Mouse (Mus musculus): Measurements from ENCODE around the gene Abhd14a. TPM values are rescaled to one million over a fixed set of nuclear protein-coding genes. Genes with fewer than 3 reads are reported as not detected.

Gene Abhd14a
- polyA plus RNA-seq, 1 experiment from 2014 or later: 46.2 TPM

- Histone ChIP-seq H3K27ac (peak overlapping the region; percentile 94), H3K27me3 (ENCODE audit: insufficient read depth, poor library complexity, severe bottlenecking) (no peaks in the 10 kb centered on the region), H3K4me3 (peak overlapping the region; percentile 87), H3K9me3 (no peaks in the 10 kb centered on the region), H3K4me1 (peaks cover 96% of the 10 kb centered on the region), H3K36me3 (peaks cover 44% of the 10 kb centered on the region)
- no peak for DNase-seq (ENCODE audit: low spot score)
- 42% methylated on average over 15 of the region's 15 CpGs for WGBS
These were observed 9.1 kb upstream of the Abhd14a start for GRCm38 (mm10) chr9:106456325-106457162.

- H3K4me1 ChIP-seq: peaks cover 100% of the 10 kb centered on the region
- peak; percentile 85 for DNase-seq (ENCODE audit: low spot score)
- WGBS: under 1% methylated on average over 17 of the region's 17 CpGs
These were observed 7.6 kb upstream of the Abhd14a start for GRCm38 (mm10) chr9:106454888-106455681.

GRCm38 (mm10) chr9:106454071-106454761, 6.7 kb upstream of the Abhd14a start:
- H3K4me1 ChIP-seq: peaks cover 98% of the 10 kb centered on the region
- H3K27ac ChIP-seq: peak overlapping the region; percentile 94
- 0 out of 2 replicates have a peak, but pooled peaks cover 23% of the 10 kb centered on the region for H3K36me3 ChIP-seq
- H3K27me3 ChIP-seq (ENCODE audit: insufficient read depth, poor library complexity, severe bottlenecking): peaks cover 4% of the 10 kb centered on the region; the same call in 1 of the 2 replicates
- H3K9me3 ChIP-seq: no peaks in the 10 kb centered on the region
- peak overlapping the region; percentile 87 for H3K4me3 ChIP-seq
- peak; percentile 86 for DNase-seq (ENCODE audit: low spot score)
- 2% methylated on average over 20 of the region's 20 CpGs for WGBS

More at GRCm38 (mm10) chr9:106454888-106455681, 7.6 kb upstream of the Abhd14a start:
- Histone ChIP-seq H3K4me3 (peak overlapping the region; percentile 87), H3K36me3 (peaks cover 30% of the 10 kb centered on the region; the same call in 1 of the 2 replicates), H3K27ac (peak overlapping the region; percentile 94), H3K9me3 (no peaks in the 10 kb centered on the region), H3K27me3 (ENCODE audit: insufficient read depth, poor library complexity, severe bottlenecking) (peaks cover under 1% of the 10 kb centered on the region; the same call in 1 of the 2 replicates)

GRCm38 (mm10) chr9:106453271-106454070, 6.0 kb upstream of the Abhd14a start, which contains the start of gene Pcbp4:
Gene Pcbp4, plus strand, starts transcription at chr9:106453291.
- Histone ChIP-seq H3K27me3 (ENCODE audit: insufficient read depth, poor library complexity, severe bottlenecking) (peaks cover 4% of the 10 kb centered on the region; the same call in 1 of the 2 replicates), H3K4me1 (peaks cover 98% of the 10 kb centered on the region), H3K4me3 (peak within 1 kb of the TSS; percentile 87), H3K27ac (peak within 1 kb of the TSS; percentile 94), H3K9me3 (no peaks in the 10 kb centered on the region), H3K36me3 (0 out of 2 replicates have a peak, but pooled peaks cover 16% of the 10 kb centered on the region)
- WGBS: 1% methylated on average over 59 of the region's 74 CpGs
- peak; percentile 91 for DNase-seq (ENCODE audit: low spot score)

GRCm38 (mm10) chr9:106452821-106453220, 5.3 kb upstream of the Abhd14a start:
- Histone ChIP-seq H3K27me3 (ENCODE audit: insufficient read depth, poor library complexity, severe bottlenecking) (peaks cover 4% of the 10 kb centered on the region; the same call in 1 of the 2 replicates), H3K27ac (peak overlapping the region; percentile 94), H3K9me3 (no peaks in the 10 kb centered on the region), H3K36me3 (0 out of 2 replicates have a peak, but pooled peaks cover 10% of the 10 kb centered on the region), H3K4me1 (peaks cover 98% of the 10 kb centered on the region), H3K4me3 (peak overlapping the region; percentile 87)
- 4% methylated on average over 7 of the region's 7 CpGs for WGBS
- no peak for DNase-seq (ENCODE audit: low spot score)

GRCm38 (mm10) chr9:106452351-106452750, 4.9 kb upstream of the Abhd14a start:
- Histone ChIP-seq H3K4me1 (peaks cover 98% of the 10 kb centered on the region), H3K4me3 (peak overlapping the region; percentile 87), H3K36me3 (0 out of 2 replicates have a peak, but pooled peaks cover 10% of the 10 kb centered on the region), H3K27ac (peak overlapping the region; percentile 94), H3K27me3 (ENCODE audit: insufficient read depth, poor library complexity, severe bottlenecking) (peaks cover 4% of the 10 kb centered on the region; the same call in 1 of the 2 replicates), H3K9me3 (no peaks in the 10 kb centered on the region)
- no peak for DNase-seq (ENCODE audit: low spot score)
- WGBS: 30% methylated on average over 6 of the region's 6 CpGs

GRCm38 (mm10) chr9:106451899-106452298, 4.4 kb upstream of the Abhd14a start:
- Histone ChIP-seq H3K9me3 (no peaks in the 10 kb centered on the region), H3K36me3 (0 out of 2 replicates have a peak, but pooled peaks cover 7% of the 10 kb centered on the region), H3K27ac (peak overlapping the region; percentile 39), H3K4me3 (no peak overlapping the region), H3K27me3 (ENCODE audit: insufficient read depth, poor library complexity, severe bottlenecking) (peaks cover 4% of the 10 kb centered on the region; the same call in 1 of the 2 replicates), H3K4me1 (peaks cover 98% of the 10 kb centered on the region)
- DNase-seq (ENCODE audit: low spot score): no peak
- WGBS: 48% methylated on average over 2 of the region's 2 CpGs

- no peak for DNase-seq (ENCODE audit: low spot score)
- Histone ChIP-seq H3K4me3 (peak overlapping the region; percentile 22; the same call in 1 of the 2 replicates), H3K4me1 (peaks cover 93% of the 10 kb centered on the region), H3K27ac (peak overlapping the region; percentile 39; the same call in 1 of the 2 replicates), H3K9me3 (no peaks in the 10 kb centered on the region), H3K27me3 (ENCODE audit: insufficient read depth, poor library complexity, severe bottlenecking) (peaks cover 4% of the 10 kb centered on the region; the same call in 1 of the 2 replicates), H3K36me3 (0 out of 2 replicates have a peak, but pooled peaks cover 1% of the 10 kb centered on the region)
- WGBS: 69% methylated on average over 11 of the region's 11 CpGs
These were observed 3.8 kb upstream of the Abhd14a start for GRCm38 (mm10) chr9:106451298-106451697.

GRCm38 (mm10) chr9:106450661-106451060, 3.2 kb upstream of the Abhd14a start:
- Histone ChIP-seq H3K27ac (peak overlapping the region; percentile 64), H3K27me3 (ENCODE audit: insufficient read depth, poor library complexity, severe bottlenecking) (peaks cover 4% of the 10 kb centered on the region; the same call in 1 of the 2 replicates), H3K9me3 (no peaks in the 10 kb centered on the region), H3K4me3 (peak overlapping the region; percentile 22; the same call in 1 of the 2 replicates), H3K4me1 (peaks cover 90% of the 10 kb centered on the region), H3K36me3 (no peaks in the 10 kb centered on the region)
- WGBS: 8% methylated on average over 9 of the region's 9 CpGs
- no peak for DNase-seq (ENCODE audit: low spot score)

- no peak for DNase-seq (ENCODE audit: low spot score)
- 87% methylated on average over 8 of the region's 8 CpGs for WGBS
- Histone ChIP-seq H3K4me3 (no peak overlapping the region; the same call in 1 of the 2 replicates), H3K4me1 (peaks cover 87% of the 10 kb centered on the region), H3K36me3 (no peaks in the 10 kb centered on the region), H3K27me3 (ENCODE audit: insufficient read depth, poor library complexity, severe bottlenecking) (peaks cover 4% of the 10 kb centered on the region; the same call in 1 of the 2 replicates), H3K27ac (peak overlapping the region; percentile 64; the same call in 1 of the 2 replicates), H3K9me3 (no peaks in the 10 kb centered on the region)
These were observed 2.5 kb upstream of the Abhd14a start for GRCm38 (mm10) chr9:106449947-106450346.

- peaks cover 73% of the 10 kb centered on the region for H3K4me1 ChIP-seq
- no peaks in the 10 kb centered on the region for H3K36me3 ChIP-seq
- no peaks in the 10 kb centered on the region for H3K9me3 ChIP-seq
- H3K4me3 ChIP-seq: peak overlapping the region; percentile 65
- peak; percentile 85 for DNase-seq (ENCODE audit: low spot score)
- H3K27ac ChIP-seq: peak overlapping the region; percentile 87
- under 1% methylated on average over 23 of the region's 23 CpGs for WGBS
- H3K27me3 ChIP-seq (ENCODE audit: insufficient read depth, poor library complexity, severe bottlenecking): peaks cover 4% of the 10 kb centered on the region; the same call in 1 of the 2 replicates
These were observed 1.1 kb upstream of the Abhd14a start for GRCm38 (mm10) chr9:106448498-106449031.

All from heart, embryonic 10.5 days (tissue).